Mouse (Mus musculus) MN1 (cell line): Measurements from ENCODE around the gene Calml4.
A peak's percentile ranks its signal among the peaks of the same experiment; 100 is the strongest.
"Not testable (repeated sequence)": the region's sequence is repeated elsewhere in the genome, so short reads cannot be mapped to it uniquely, and the experiment has no call there.

Experiments
- DNase-seq: peaks from one replicate; pipeline ENCODE4 v3.0.0-alpha.2; 2016; ENCODE audit warnings: low spot score

The Calml4 gene

GRCm38 (mm10) chr9:62857719-62858261 lies at the start of gene Calml4:
Gene Calml4, plus strand, starts transcription at chr9:62858080.
- peak; percentile 72 for DNase-seq

DNA sequence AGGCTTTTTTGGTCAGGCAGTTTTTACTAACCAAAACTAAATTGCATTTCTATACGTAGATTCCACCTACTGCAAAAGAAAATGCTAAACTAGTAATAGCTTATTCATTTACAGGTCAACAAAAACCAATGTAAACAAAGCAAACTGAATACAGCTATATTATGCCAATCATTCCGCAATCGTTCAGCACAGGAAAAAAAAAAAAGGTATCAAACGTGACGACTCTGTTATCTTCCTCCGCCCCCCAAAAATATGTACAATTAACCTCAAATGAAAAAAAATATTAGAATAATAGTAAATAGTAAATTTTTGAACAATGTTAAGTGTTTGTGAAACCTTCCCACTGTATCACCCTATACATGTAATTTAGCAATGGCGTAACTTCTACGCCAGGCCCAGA lies 47.8 kb upstream of the Calml4 start:
- no peak for DNase-seq

DNA sequence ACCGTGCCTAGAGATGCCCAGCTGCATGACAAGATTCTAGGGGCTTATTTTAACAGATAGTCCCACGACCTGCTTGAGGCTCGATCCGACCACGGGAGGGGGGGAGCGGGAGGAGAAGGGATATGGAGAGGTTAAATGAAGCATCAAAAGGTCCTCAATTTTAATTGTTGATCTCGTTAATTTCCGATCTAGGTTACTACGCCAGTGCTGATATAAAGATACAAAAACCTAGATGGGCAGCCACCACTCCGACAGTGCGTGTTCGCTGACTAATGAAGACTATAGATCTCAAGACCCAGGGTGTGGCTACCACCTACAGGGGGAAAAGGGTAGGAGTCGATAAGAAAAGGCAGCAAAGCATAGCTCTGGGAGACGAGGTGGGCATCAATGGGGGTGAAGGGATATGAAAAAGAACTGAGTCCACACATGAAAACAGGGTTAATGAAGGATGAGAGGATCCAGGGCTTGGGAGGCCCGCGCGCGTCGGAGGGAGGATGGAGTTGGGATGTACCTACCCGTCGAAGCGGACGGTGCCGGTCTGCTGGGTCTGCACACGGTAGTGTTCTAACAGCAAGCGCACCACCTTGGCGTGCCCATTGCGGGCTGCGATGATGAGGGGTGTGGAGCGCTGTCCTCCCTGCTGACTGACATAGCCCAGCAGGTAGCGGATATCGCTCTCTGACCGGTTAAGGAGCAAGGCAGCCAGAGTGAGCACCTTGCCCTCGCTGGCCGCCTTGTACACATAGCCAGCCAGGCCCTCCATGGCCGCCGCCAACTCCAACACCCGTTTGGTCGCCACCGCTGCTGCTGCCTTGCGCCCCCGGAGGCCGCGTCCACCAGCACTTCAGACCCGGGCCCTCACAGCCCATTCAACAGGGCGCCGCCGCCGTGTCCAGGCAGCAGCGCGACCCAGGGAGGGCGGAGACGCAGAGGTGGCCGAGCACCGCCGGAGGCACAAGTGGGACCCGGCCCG lies 47.1 kb upstream of the Calml4 start:
- peak; percentile 71 for DNase-seq

DNA sequence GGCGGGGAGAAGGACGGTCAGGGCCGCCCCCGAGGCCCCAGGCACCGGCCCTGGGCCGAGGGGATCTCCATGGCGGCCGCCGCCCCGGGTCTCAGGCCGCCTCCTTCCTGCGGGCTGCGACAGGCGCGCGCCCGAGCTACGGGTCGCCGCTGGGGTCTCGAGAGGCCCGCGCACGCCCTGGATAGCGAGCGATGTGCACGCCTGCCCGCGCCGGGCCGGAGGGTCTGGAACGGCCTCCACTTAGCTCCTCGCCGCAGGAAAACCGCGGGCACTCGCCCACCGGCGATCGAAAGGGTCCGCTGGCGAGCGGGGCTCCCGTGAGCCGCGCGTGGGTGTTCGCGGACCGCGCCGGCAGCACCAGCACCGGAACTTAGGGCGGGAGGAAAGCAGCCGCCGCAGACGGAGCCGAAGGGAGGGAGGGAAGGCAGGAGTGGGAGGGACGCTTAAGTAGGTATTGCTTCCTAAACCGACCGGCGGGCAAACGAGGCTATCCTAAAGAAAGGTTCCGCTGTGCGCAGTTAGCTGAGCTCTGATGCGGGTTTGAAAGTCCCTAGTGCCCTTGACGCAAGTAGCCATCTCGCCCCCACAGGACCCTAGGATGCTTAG lies 46.3 kb upstream of the Calml4 start, which contains the start of gene Fem1b:
TSS of gene Fem1b (minus strand) at position 419 of the 606 bp plus-strand sequence.
- DNase-seq: peak; percentile 96

DNA sequence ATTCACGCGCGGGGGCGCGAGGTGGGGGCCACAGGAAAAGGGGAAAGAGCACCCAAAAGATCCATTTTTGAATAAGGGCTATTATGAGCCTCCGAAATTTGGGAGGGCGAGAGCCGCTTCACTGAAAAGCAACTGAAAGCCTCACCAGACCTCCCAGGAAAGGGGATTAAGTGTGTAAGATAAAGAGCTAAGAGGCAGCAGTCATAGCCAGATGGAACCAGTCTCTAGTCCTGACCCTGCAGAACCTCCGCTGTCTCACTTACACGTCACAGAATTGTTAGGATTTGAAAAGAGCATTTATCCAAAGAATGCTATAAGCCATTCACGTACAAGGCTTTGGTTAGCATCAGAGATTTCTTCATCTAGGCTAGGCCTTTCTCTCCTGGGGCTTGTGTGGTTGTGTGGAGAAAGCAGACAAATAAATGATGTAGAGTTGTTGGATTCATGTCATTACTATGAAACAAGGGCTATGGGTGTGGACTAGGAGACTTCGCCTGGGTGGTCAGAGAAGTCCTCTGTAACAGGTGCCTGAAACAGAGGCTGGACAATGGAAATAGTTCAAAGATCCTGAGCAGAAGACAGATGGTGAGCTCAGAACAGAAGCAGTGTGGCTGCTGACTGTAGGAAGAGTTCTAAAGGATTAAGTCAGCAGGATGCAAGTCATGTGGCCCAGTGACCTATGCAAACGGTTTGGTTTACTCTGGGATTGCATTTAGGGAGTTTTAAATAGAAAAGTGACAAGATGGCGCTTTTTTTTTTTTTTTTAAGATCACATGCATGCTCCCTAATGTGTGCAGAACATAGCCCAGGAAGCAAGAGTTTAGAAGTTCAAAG lies 45.4 kb upstream of the Calml4 start:
- peak; percentile 71 for DNase-seq

DNA sequence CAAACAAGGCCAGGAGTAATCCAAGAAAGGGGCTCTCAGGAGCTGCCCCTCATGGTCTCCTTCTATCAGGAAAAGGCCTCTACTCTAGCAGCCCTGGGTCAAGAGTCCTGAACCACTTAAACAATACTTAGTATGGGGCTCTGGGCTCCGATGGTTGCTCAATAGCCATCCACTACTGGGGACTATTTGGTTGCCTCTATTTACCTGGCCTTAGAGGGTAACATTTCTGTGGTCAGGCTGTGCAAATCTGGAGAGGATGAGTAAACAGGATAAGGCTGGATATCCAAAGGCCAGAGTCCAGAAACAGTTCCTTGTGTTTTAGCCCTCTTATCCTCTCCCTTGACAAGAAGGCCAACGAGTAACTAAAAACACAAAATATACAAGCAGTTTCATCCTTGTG lies 43.1 kb upstream of the Calml4 start:
- DNase-seq: no peak

GRCm38 (mm10) chr9:62816323-62817098 lies 41.4 kb upstream of the Calml4 start:
- no peak for DNase-seq

DNA sequence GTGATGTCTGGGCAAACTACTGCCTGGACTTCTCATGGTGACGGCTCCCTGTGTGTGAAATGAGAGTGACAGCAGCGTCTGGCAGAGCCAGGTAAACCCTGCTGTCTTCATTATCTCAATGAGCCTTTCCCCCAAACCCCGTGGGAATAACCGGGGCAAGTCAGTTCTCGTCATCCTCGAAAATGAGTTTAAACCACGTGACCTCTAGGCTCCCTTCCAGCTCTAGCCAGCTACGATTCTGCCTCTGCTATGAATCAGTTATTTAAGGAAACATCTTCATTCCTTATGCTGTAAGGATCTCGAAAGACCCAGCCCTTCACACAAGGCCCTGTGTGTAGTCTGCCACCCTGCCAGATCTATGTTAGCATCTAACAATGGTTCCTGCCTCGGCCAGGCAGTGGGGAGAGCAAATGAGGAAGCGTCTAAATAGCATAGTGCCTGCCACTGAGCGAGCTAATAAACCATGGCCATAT lies 40.7 kb upstream of the Calml4 start:
- DNase-seq: peak; percentile 92

GRCm38 (mm10) chr9:62817828-62818614 lies 39.9 kb upstream of the Calml4 start:
- DNase-seq: peak; percentile 67

- no peak for DNase-seq
Measured at GRCm38 (mm10) chr9:62819494-62819893, 38.4 kb upstream of the Calml4 start.

DNA sequence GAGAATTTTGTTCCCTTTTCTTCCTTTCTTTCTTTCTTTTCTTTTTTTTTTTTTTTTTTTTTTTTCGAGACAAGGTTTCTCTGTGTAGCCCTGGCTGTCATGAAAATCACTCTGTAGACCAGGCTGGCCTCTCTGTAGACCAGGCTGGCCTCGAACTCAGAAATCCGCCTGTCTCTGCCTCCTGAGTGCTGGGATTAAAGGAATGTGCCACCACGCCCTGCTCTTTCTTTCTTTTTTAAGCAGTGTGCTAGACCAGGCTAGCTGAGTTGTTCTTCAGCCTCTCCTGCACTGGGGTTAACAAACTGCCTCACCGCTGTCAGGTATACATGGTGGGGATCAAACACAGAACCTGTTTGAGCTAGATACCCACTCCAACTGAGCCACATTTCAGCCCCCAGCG lies 38.0 kb upstream of the Calml4 start:
- not testable (repeated sequence) for DNase-seq

GRCm38 (mm10) chr9:62820829-62821228 lies 37.1 kb upstream of the Calml4 start:
- DNase-seq: no peak

- no peak for DNase-seq
Measured at GRCm38 (mm10) chr9:62821811-62822210, 36.1 kb upstream of the Calml4 start.

GRCm38 (mm10) chr9:62825791-62826393 lies 32.0 kb upstream of the Calml4 start:
- DNase-seq: peak; percentile 63

GRCm38 (mm10) chr9:62826456-62826855 lies 31.4 kb upstream of the Calml4 start:
- DNase-seq: peak; percentile 30

DNA sequence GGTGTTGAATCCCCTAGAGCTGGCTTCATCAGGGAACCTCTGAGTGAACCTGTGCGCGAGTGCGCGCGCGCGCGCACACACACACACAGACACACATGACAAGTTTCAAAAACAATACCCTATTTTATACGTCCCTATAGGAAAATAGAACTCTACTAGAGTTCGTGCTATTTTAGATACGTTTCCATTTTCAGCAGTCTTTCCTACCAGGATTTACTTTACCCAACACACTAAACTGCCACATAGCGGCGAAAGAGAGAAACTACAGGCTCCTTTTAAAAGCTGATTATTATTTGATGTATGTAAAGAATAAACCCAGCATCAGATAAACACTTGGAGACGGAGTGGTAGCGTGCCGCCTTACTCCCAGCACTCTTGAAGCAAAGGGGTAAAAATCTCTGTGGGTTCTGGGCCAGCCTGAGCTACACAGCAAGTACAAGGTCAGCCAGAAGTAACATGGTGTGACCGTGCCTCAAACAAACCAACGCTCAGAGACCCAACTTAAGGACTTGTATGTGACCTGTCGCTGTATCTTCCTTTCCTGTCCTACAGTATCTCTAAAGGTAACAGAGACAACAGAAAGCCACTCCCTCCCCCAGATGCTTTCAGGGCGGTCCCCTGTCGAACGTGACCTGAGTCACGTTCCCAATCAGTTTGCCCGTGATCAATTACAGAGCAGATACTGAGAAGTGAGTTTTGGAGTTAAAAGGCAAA lies 29.8 kb upstream of the Calml4 start:
- peak; percentile 85 for DNase-seq

- DNase-seq: peak; percentile 98
Measured at GRCm38 (mm10) chr9:62828662-62829086, 29.2 kb upstream of the Calml4 start.

DNA sequence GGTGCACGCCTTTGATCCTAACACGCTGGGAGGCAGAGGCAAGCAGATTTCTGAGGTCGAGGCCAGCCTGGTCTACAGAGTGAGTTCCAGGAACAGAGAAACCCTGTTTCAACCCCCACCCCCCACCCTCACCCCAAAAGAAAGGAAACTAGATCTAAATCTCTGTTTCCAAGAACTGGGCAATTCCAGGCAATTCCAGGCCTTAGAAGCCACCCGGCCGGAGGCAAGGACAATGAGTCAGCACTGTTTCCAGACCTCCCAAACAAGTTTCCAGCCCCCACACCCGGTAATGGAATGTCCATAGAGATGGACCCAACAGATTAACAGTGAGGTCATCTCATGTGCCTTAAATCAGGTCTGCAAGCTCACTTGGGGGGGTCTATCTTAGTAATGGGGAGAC lies 28.0 kb upstream of the Calml4 start:
- DNase-seq: peak; percentile 44

- DNase-seq: no peak
Measured at GRCm38 (mm10) chr9:62834906-62835305, 23.0 kb upstream of the Calml4 start.
